Mouse (Mus musculus): Measurements from ENCODE around the gene Arhgap45. TPM values are rescaled to one million over a fixed set of nuclear protein-coding genes. Genes with fewer than 3 reads are reported as not detected.

Gene Arhgap45
- polyA plus RNA-seq, 1 experiment = 6.6 TPM

DNA sequence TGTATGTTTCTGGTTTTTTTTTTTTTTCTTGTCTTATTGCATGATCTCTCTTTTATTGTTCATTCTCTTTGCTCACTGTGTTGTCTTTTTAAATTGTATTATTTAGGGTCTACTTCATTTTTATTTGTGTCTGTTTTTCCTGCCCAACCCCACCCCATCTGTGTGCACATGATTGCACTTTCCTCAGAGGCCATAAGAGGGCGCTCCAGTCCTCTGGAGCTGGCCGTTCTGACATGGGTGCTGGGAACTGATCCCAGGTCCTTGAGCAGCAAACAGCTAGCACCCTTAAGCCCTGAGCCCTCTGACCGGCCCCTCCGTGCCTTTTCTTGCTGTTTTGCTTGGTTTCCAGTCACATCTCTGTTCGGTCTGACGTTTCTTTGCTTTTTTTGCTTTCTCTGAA lies 24.9 kb upstream of the Arhgap45 start:
- no peak overlapping the region for H3K4me3 ChIP-seq (ENCODE audit: insufficient read depth, low read length)
- H3K4me1 ChIP-seq (ENCODE audit: control insufficient read depth, insufficient read depth, low read length) = no peaks in the 10 kb centered on the region
- no peak overlapping the region for H3K27ac ChIP-seq (ENCODE audit: insufficient read depth, low read length)
- TF ChIP-seq CTCF (IDR thresholded peaks at IDR 0.05; ENCODE audit: extremely low read depth, insufficient read depth, low read length) (no peak), POLR2A (IDR thresholded peaks at IDR 0.05; ENCODE audit: extremely low read depth, insufficient read depth, low read length) (no peak)

- no peaks in the 10 kb centered on the region for H3K4me1 ChIP-seq (ENCODE audit: control insufficient read depth, insufficient read depth, low read length)
- TF ChIP-seq CTCF (IDR thresholded peaks at IDR 0.05; ENCODE audit: extremely low read depth, insufficient read depth, low read length) = no peak
- no peak for TF ChIP-seq POLR2A (IDR thresholded peaks at IDR 0.05; ENCODE audit: extremely low read depth, insufficient read depth, low read length)
- H3K4me3 ChIP-seq (ENCODE audit: insufficient read depth, low read length) = no peak overlapping the region
- no peak overlapping the region for H3K27ac ChIP-seq (ENCODE audit: insufficient read depth, low read length)
Observed at GRCm38 (mm10) chr10:79994397-79995115, 21.9 kb upstream of the Arhgap45 start.

- no peak overlapping the region for H3K4me3 ChIP-seq (ENCODE audit: insufficient read depth, low read length)
- H3K27ac ChIP-seq (ENCODE audit: insufficient read depth, low read length) = no peak overlapping the region
- H3K4me1 ChIP-seq (ENCODE audit: control insufficient read depth, insufficient read depth, low read length) = no peaks in the 10 kb centered on the region
- no peak for TF ChIP-seq CTCF (IDR thresholded peaks at IDR 0.05; ENCODE audit: extremely low read depth, insufficient read depth, low read length)
- no peak for TF ChIP-seq POLR2A (IDR thresholded peaks at IDR 0.05; ENCODE audit: extremely low read depth, insufficient read depth, low read length)
Observed at GRCm38 (mm10) chr10:79995636-79996035, 20.8 kb upstream of the Arhgap45 start.

DNA sequence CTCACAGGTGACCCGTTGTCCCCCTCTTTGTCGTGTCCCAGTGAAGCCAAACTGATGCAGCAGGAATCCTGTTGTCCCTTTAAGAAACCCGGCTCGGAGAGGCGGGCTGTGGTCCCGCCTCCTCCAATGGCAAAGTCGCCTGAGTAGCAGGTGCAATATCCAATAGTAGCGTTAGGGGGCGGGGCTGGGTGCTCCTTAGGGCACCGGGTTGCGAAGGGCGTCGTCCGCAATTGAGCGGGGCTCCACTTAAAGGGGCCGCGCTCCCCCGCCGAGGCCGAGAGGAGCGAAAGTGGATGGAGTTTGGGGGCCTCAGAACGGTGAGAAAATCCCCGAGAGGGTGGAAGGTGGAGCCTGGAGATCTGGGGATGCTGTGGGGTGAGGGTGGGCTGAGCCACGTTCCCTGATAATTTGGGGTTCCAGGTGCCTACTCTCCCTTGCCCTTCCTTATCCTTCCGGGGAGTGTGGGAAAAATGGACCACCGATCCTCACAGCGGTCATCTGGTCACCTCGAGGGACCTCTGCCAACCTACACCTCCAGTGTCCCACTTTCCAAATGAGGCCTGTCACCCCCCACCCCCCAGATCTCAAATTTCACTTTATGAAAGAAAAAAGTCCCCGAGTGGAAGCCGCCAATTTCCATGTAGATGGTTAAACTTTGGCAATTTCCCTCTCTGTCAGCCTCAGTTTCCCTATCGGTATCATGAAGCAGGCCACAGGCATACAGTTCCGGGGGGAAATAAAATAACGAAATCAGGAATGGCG lies 20.0 kb upstream of the Arhgap45 start, which contains the start of gene Abca7:
Gene Abca7, plus strand, starts transcription at position 223 of the 762 bp plus-strand sequence.
- TF ChIP-seq CTCF (IDR thresholded peaks at IDR 0.05; ENCODE audit: extremely low read depth, insufficient read depth, low read length) (no peak), POLR2A (IDR thresholded peaks at IDR 0.05; ENCODE audit: extremely low read depth, insufficient read depth, low read length) (0 out of 2 replicates have a peak, but pooled peaks have one; percentile 19)
- Histone ChIP-seq H3K4me1 (ENCODE audit: control insufficient read depth, insufficient read depth, low read length) (no peaks in the 10 kb centered on the region), H3K27ac (ENCODE audit: insufficient read depth, low read length) (no peak within 1 kb of the TSS), H3K4me3 (ENCODE audit: insufficient read depth, low read length) (peak within 1 kb of the TSS; percentile 73)

- peak overlapping the region; percentile 73 for H3K4me3 ChIP-seq (ENCODE audit: insufficient read depth, low read length)
Observed at GRCm38 (mm10) chr10:79997034-79997760, 19.3 kb upstream of the Arhgap45 start.

DNA sequence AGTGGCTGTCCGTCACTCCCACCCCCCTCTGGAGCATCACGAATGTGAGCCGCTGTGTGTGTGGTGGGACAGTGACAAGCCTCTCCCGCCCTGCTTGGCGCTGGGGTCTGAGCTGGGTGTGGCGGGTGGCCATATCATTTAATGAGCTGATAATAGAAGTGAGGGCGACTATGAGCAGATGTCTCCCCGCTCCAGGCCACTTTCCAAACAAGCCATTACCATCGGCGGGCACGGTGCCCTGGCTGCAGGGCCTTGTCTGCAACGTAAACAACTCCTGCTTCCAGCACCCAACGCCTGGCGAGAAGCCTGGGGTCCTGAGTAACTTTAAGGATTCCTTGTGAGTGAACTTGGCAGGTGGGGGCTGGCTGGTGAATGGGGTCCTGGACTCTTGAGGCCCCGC lies 18.6 kb upstream of the Arhgap45 start:
- TF ChIP-seq CTCF (IDR thresholded peaks at IDR 0.05; ENCODE audit: extremely low read depth, insufficient read depth, low read length) (no peak), POLR2A (IDR thresholded peaks at IDR 0.05; ENCODE audit: extremely low read depth, insufficient read depth, low read length) (no peak)
- H3K4me3 ChIP-seq (ENCODE audit: insufficient read depth, low read length) = peak overlapping the region; percentile 73
- no peaks in the 10 kb centered on the region for H3K4me1 ChIP-seq (ENCODE audit: control insufficient read depth, insufficient read depth, low read length)
- H3K27ac ChIP-seq (ENCODE audit: insufficient read depth, low read length) = no peak overlapping the region

More at GRCm38 (mm10) chr10:79997034-79997760, 19.3 kb upstream of the Arhgap45 start:
- Histone ChIP-seq H3K4me1 (ENCODE audit: control insufficient read depth, insufficient read depth, low read length) (no peaks in the 10 kb centered on the region), H3K27ac (ENCODE audit: insufficient read depth, low read length) (no peak overlapping the region)
- TF ChIP-seq CTCF (IDR thresholded peaks at IDR 0.05; ENCODE audit: extremely low read depth, insufficient read depth, low read length) (no peak), POLR2A (IDR thresholded peaks at IDR 0.05; ENCODE audit: extremely low read depth, insufficient read depth, low read length) (no peak)

DNA sequence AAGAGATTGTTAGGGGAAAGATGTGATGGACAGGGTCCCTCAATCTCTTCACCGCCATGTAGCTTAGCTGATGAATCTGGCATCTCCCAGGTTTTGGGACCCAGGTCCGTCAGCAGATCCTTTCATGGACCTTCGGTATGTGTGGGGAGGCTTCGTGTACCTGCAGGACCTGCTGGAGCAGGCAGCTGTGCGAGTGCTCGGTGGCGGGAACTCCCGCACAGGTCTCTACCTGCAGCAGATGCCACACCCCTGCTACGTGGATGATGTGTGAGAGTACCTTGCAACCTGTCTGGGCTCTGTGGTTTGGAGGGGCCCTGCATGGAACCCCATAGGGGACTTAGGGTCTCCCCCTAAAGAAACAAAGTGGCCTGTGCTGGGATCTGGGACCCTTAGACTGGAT lies 14.5 kb upstream of the Arhgap45 start:
- no peak for TF ChIP-seq CTCF (IDR thresholded peaks at IDR 0.05; ENCODE audit: extremely low read depth, insufficient read depth, low read length)
- TF ChIP-seq POLR2A (IDR thresholded peaks at IDR 0.05; ENCODE audit: extremely low read depth, insufficient read depth, low read length) = no peak
- H3K27ac ChIP-seq (ENCODE audit: insufficient read depth, low read length) = no peak overlapping the region
- H3K4me1 ChIP-seq (ENCODE audit: control insufficient read depth, insufficient read depth, low read length) = no peaks in the 10 kb centered on the region
- H3K4me3 ChIP-seq (ENCODE audit: insufficient read depth, low read length) = no peak overlapping the region

- TF ChIP-seq POLR2A (IDR thresholded peaks at IDR 0.05; ENCODE audit: extremely low read depth, insufficient read depth, low read length) = no peak
- TF ChIP-seq CTCF (IDR thresholded peaks at IDR 0.05; ENCODE audit: extremely low read depth, insufficient read depth, low read length) = no peak
- Histone ChIP-seq H3K27ac (ENCODE audit: insufficient read depth, low read length) (no peak overlapping the region), H3K4me3 (ENCODE audit: insufficient read depth, low read length) (no peak overlapping the region), H3K4me1 (ENCODE audit: control insufficient read depth, insufficient read depth, low read length) (no peaks in the 10 kb centered on the region)
Observed at GRCm38 (mm10) chr10:80002829-80003228, 13.6 kb upstream of the Arhgap45 start.
